Mouse (Mus musculus) heart, embryonic 13.5 days (tissue): ENCODE data around the gene 9330161L09Rik. TPM values are rescaled to one million over a fixed set of nuclear protein-coding genes. Genes with fewer than 3 reads are reported as not detected.

Experiments
- ATAC-seq: fragments of 200-750 bp; cut with Nextera tagmentation; 2 replicates; pipeline ENCODE4 v1.8.0; 2017; ENCODE audit warnings: moderate TSS enrichment; ENCODE audit not compliant: insufficient number of reproducible peaks, low FRiP score, low TSS enrichment; ENCODE audit errors: extremely low read depth
- H3K27ac ChIP-seq: fragments of 300-500 bp; sonication (generic); replicated peaks from 2 replicates; pipeline ENCODE4 v1.5.1; 2015; ENCODE audit warnings: moderate library complexity, mild to moderate bottlenecking, inconsistent platforms
- H3K27me3 ChIP-seq: fragments of 300-500 bp; sonication (generic); replicated peaks from 2 replicates; pipeline ENCODE4 v1.6.1; 2015; ENCODE audit warnings: mild to moderate bottlenecking, inconsistent platforms
- H3K36me3 ChIP-seq: fragments of 300-500 bp; sonication (generic); 2 replicates; pipeline ENCODE4 v1.6.1; 2015; ENCODE audit warnings: mild to moderate bottlenecking, inconsistent platforms
- H3K4me1 ChIP-seq: fragments of 300-500 bp; sonication (generic); 2 replicates; pipeline ENCODE4 v1.6.1; 2015; ENCODE audit warnings: inconsistent platforms
- H3K4me2 ChIP-seq: fragments of 300-500 bp; sonication (generic); 2 replicates; pipeline ENCODE4 v1.6.1; 2015; ENCODE audit warnings: inconsistent platforms, mild to moderate bottlenecking, moderate library complexity
- H3K4me3 ChIP-seq: fragments of 300-500 bp; sonication (generic); 2 replicates; pipeline ENCODE4 v1.5.1; 2015; ENCODE audit warnings: moderate library complexity, mild to moderate bottlenecking, inconsistent platforms
- H3K9ac ChIP-seq: fragments of 300-500 bp; sonication (generic); 2 replicates; pipeline ENCODE4 v1.6.1; 2015; ENCODE audit warnings: inconsistent platforms, mild to moderate bottlenecking, moderate library complexity
- H3K9me3 ChIP-seq: fragments of 300-500 bp; sonication (generic); 2 replicates; pipeline ENCODE4 v1.6.1; 2016; ENCODE audit warnings: inconsistent platforms
- WGBS: fragments of 180-500 bp; shearing (Covaris S2); methylation state at CpG from one replicate; pipeline ENCODE4 v1.1.7; 2015; ENCODE audit warnings: mixed read lengths; 5-methylcytosine and 5-hydroxymethylcytosine counted together
- polyA plus RNA-seq: library from polyadenylated mRNA; unstranded; fragments of >200 nt; fragmentation: Nextera tagmentation; extraction: Ambion mirVana; gene quantifications from 2 replicates; pipeline ENCODE4 v1.2.1, GENCODE M21; 2015

The 9330161L09Rik gene
- polyA plus RNA-seq, 1 experiment from 2014 or later, result 0.39 TPM

DNA sequence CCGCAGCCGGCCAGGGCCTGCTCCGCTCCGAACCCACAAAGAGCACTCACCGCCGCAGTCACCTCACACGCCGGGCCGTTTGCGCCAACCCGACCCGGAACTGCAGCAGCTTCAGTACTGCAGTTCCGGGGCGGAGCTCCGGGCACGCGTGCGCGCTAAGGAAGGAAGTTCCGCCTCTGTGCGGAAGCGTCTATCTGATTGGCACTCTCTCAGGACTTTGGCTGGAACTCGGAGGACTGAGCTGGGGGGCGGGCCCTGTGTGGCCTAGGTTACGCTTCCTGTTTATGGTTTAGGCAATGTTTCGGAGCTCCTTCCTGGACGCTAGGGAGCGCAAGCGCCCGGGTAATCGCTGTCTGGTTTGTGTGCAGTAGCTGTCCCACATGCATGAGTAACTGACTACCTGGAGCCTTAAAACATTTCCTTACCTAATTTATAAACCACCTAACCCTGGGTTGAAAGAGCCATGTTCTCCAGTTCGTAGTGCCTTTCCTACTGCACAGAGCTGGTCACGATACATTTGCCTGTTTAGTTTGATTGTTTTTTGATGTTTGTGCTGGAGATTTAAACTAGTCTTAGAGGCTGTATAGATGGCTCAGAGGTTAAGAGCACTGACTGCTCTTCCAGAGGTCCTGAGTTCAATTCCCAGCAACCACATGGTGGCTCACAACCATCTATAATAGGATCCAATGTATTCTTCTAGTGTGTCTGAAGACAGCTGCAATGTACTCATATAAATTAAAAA, 18.3 kb upstream of the 9330161L09Rik start, which contains the start of gene Ddx24:
Gene Ddx24 (minus strand): TSS at position 102 of the 742 bp plus-strand sequence.
- H3K27ac ChIP-seq, result peak within 1 kb of the TSS; percentile 54; the same call in 1 of the 2 replicates

GRCm38 (mm10) chr12:103425016-103425728, 17.6 kb upstream of the 9330161L09Rik start:
- H3K9me3 ChIP-seq, result no peaks in the 10 kb centered on the region
- H3K4me3 ChIP-seq, result peak overlapping the region; percentile 98
- H3K4me1 ChIP-seq, result peaks cover 38% of the 10 kb centered on the region
- H3K27me3 ChIP-seq, result no peaks in the 10 kb centered on the region
- 8% methylated on average over 33 of the region's 33 CpGs for WGBS
- peaks cover 25% of the 10 kb centered on the region for H3K36me3 ChIP-seq
- ATAC-seq, result no peak; the same call in 1 of the 2 replicates
- peak overlapping the region; percentile 54; the same call in 1 of the 2 replicates for H3K27ac ChIP-seq
- H3K4me2 ChIP-seq, result peak overlapping the region; percentile 97
- peak overlapping the region; percentile 96 for H3K9ac ChIP-seq

More for the DNA sequence above, 18.3 kb upstream of the 9330161L09Rik start, which contains the start of gene Ddx24:
- no peaks in the 10 kb centered on the region for H3K9me3 ChIP-seq
- peak within 1 kb of the TSS; percentile 98 for H3K4me3 ChIP-seq
- H3K9ac ChIP-seq, result peak within 1 kb of the TSS; percentile 96
- H3K36me3 ChIP-seq, result peaks cover 25% of the 10 kb centered on the region
- H3K27me3 ChIP-seq, result no peaks in the 10 kb centered on the region
- H3K4me1 ChIP-seq, result peaks cover 38% of the 10 kb centered on the region
- H3K4me2 ChIP-seq, result peak within 1 kb of the TSS; percentile 97
- 2% methylated on average over 33 of the region's 33 CpGs for WGBS
- ATAC-seq, result peak; percentile 99

- ATAC-seq, result no peak
- WGBS, result 86% methylated on average over 10 of the region's 10 CpGs
- Histone ChIP-seq H3K4me1 (no peaks in the 10 kb centered on the region), H3K4me2 (no peak overlapping the region), H3K4me3 (no peak overlapping the region), H3K9me3 (no peaks in the 10 kb centered on the region), H3K27ac (no peak overlapping the region), H3K27me3 (no peaks in the 10 kb centered on the region), H3K9ac (no peak overlapping the region), H3K36me3 (peaks cover 99% of the 10 kb centered on the region)
Observed at GRCm38 (mm10) chr12:103408144-103408543, 524 bp upstream of the 9330161L09Rik start.

- H3K27me3 ChIP-seq, result no peaks in the 10 kb centered on the region
- no peaks in the 10 kb centered on the region for H3K4me1 ChIP-seq
- no peak overlapping the region for H3K9ac ChIP-seq
- 82% methylated on average over 18 of the region's 18 CpGs for WGBS
- no peak for ATAC-seq
- H3K27ac ChIP-seq, result no peak overlapping the region
- H3K9me3 ChIP-seq, result no peaks in the 10 kb centered on the region
- H3K36me3 ChIP-seq, result peaks cover 88% of the 10 kb centered on the region
- no peak overlapping the region for H3K4me2 ChIP-seq
- no peak overlapping the region for H3K4me3 ChIP-seq
Observed at GRCm38 (mm10) chr12:103404131-103404530, 3.5 kb downstream of the 9330161L09Rik start.

DNA sequence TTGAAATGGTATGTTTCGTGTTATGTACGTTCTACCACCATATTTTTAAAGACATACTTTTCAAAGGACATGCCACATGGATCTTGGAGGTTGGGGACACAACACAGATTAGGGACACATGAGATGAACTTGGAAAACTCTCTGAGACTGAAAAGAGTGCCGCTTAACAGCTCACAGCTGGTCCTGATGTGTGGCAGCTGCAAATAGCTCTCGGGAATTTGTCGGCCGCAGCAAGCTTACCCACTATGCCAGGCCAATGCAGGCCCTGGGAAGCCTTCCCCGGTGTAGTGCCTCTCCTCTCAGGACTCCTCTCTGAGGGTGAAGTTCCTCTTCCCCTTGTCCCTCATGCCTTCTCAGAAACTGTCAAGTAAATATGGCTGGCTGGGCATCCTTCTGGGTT, 10.9 kb downstream of the 9330161L09Rik start:
- 58% methylated on average over 7 of the region's 7 CpGs for WGBS
- Histone ChIP-seq H3K4me2 (no peak overlapping the region), H3K27me3 (no peaks in the 10 kb centered on the region), H3K4me3 (no peak overlapping the region), H3K9ac (no peak overlapping the region; the same call in 1 of the 2 replicates), H3K27ac (no peak overlapping the region), H3K4me1 (peaks cover 52% of the 10 kb centered on the region), H3K9me3 (no peaks in the 10 kb centered on the region), H3K36me3 (peaks cover 14% of the 10 kb centered on the region)
- ATAC-seq, result no peak

GRCm38 (mm10) chr12:103395486-103396275, 11.9 kb downstream of the 9330161L09Rik start:
- Histone ChIP-seq H3K36me3 (peaks cover 5% of the 10 kb centered on the region), H3K4me2 (no peak overlapping the region), H3K27me3 (no peaks in the 10 kb centered on the region), H3K27ac (no peak overlapping the region), H3K4me3 (no peak overlapping the region), H3K9ac (peak overlapping the region; percentile 29; the same call in 1 of the 2 replicates), H3K9me3 (no peaks in the 10 kb centered on the region), H3K4me1 (peaks cover 63% of the 10 kb centered on the region)
- 67% methylated on average over 12 of the region's 12 CpGs for WGBS
- ATAC-seq, result no peak

DNA sequence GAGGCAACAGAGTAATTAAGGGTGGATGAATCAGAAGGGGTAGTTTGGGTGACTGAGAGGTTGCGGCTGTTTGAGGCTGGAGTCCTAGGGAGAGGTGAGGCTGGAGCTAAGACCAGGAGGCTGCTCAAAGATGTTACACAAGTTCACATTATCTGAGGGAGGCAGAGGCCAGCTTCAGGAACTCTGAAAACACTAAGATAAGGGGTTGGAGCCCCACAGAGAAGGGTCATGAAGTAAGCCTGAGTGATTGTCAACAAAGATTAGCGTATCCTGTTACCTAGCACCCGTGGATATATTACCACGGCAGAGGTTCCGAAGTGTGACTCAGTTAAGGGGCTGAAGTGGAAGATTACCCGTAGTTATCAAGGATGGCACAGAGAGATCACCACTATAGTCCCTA, 14.1 kb downstream of the 9330161L09Rik start:
- Histone ChIP-seq H3K9me3 (no peaks in the 10 kb centered on the region), H3K4me1 (peaks cover 81% of the 10 kb centered on the region), H3K27me3 (no peaks in the 10 kb centered on the region), H3K9ac (peak overlapping the region; percentile 56), H3K4me3 (no peak overlapping the region), H3K4me2 (peak overlapping the region; percentile 31), H3K27ac (peak overlapping the region; percentile 34), H3K36me3 (no peaks in the 10 kb centered on the region)
- no peak for ATAC-seq
- 37% methylated on average over 6 of the region's 6 CpGs for WGBS

GRCm38 (mm10) chr12:103391098-103391497, 16.5 kb downstream of the 9330161L09Rik start:
- Histone ChIP-seq H3K4me2 (peak overlapping the region; percentile 82), H3K27ac (peak overlapping the region; percentile 73), H3K4me3 (peak overlapping the region; percentile 73)

DNA sequence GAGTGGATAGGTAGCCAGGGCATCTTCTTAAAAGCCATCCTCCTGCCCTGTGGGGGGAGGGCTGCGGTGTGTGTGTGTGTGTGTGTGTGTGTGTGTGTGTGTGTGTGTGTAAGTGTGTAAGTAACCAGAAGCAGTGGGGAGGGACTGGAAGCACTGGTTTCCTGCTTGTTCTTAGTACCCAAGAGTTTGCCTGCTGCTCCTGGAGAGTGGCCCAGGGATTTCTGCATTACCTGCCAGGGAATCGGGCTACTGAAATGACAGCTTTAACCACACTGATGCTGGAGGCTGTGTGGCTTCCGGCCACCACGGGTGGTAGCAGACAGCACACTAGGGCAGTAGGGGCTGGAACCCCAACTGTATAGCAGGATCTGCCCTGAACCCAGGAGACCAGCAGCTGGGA, 17.6 kb downstream of the 9330161L09Rik start:
- Histone ChIP-seq H3K27ac (0 out of 2 replicates have a peak overlapping the region, but pooled peaks have one; percentile 73), H3K27me3 (no peaks in the 10 kb centered on the region), H3K36me3 (no peaks in the 10 kb centered on the region), H3K4me3 (peak overlapping the region; percentile 73), H3K4me2 (peak overlapping the region; percentile 82), H3K9me3 (no peaks in the 10 kb centered on the region), H3K9ac (peak overlapping the region; percentile 64), H3K4me1 (peaks cover 53% of the 10 kb centered on the region)
- ATAC-seq, result no peak
- 66% methylated on average over 4 of the region's 4 CpGs for WGBS

More at GRCm38 (mm10) chr12:103391098-103391497, 16.5 kb downstream of the 9330161L09Rik start:
- ATAC-seq, result no peak
- peak overlapping the region; percentile 64 for H3K9ac ChIP-seq
- H3K9me3 ChIP-seq, result no peaks in the 10 kb centered on the region
- no peaks in the 10 kb centered on the region for H3K27me3 ChIP-seq
- H3K4me1 ChIP-seq, result peaks cover 61% of the 10 kb centered on the region
- 51% methylated on average over 7 of the region's 7 CpGs for WGBS
- no peaks in the 10 kb centered on the region for H3K36me3 ChIP-seq

DNA sequence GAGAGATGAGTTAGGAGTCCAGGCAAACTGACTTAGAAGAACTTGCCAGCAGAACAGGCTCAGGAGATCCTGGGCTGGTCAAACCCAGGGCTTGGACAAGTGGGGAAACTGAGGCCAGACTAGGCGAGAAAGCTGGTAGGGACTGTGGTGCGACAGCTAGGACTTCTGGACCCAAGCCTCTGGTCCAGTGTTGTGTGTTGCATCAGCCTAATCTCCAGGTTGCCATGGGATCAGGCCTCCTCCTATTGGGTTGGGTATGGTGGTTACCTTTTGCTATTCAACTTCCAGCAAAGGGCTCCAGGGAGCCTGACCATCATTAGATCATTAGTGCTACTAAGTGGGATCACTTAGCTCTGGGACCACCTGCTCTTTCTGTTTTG, 18.3 kb downstream of the 9330161L09Rik start:
- peak overlapping the region; percentile 66 for H3K27ac ChIP-seq
- no peaks in the 10 kb centered on the region for H3K36me3 ChIP-seq
- peak overlapping the region; percentile 73 for H3K4me3 ChIP-seq
- no peaks in the 10 kb centered on the region for H3K9me3 ChIP-seq
- H3K4me1 ChIP-seq, result peaks cover 53% of the 10 kb centered on the region
- peak overlapping the region; percentile 82 for H3K4me2 ChIP-seq
- ATAC-seq, result no peak
- WGBS, result 54% methylated on average over 2 of the region's 2 CpGs
- H3K9ac ChIP-seq, result peak overlapping the region; percentile 90
- H3K27me3 ChIP-seq, result no peaks in the 10 kb centered on the region
